Mouse (Mus musculus) C2C12 (cell line): ENCODE results near the gene Ppef2. TPM values are rescaled to one million over a fixed set of nuclear protein-coding genes. Genes with fewer than 3 reads are reported as not detected.
A peak's percentile ranks its signal among the peaks of the same experiment; 100 is the strongest.

Experiments used
- H3K27me3 ChIP-seq: one replicate; pipeline ENCODE4 v1.6.1; 2011; ENCODE audit not compliant: control insufficient read depth, insufficient read depth, insufficient read length
- H3K36me3 ChIP-seq: one replicate; pipeline ENCODE4 v1.6.1; 2011; ENCODE audit not compliant: control insufficient read depth, insufficient read depth
- H3K4me3 ChIP-seq: one replicate; pipeline ENCODE4 v1.5.1; 2011; ENCODE audit warnings: mild to moderate bottlenecking, control low read depth; ENCODE audit not compliant: poor library complexity, insufficient read depth, severe bottlenecking
- H3K79me2 ChIP-seq: one replicate; pipeline ENCODE4 v1.6.1; 2011; ENCODE audit not compliant: control insufficient read depth, insufficient read depth
- H3K79me3 ChIP-seq: one replicate; pipeline ENCODE4 v1.6.1; 2011; ENCODE audit warnings: low read depth, control low read depth
- H3ac ChIP-seq: one replicate; pipeline ENCODE3; 2011; ENCODE audit warnings: low read depth; ENCODE audit not compliant: control insufficient read depth, insufficient read length
- CEBPB ChIP-seq: IDR thresholded peaks from one replicate; pipeline ENCODE4 v1.6.1; 2011; ENCODE audit warnings: low read depth, mild to moderate bottlenecking, control low read depth, moderate library complexity
- CTCF ChIP-seq: IDR thresholded peaks from one replicate; pipeline ENCODE4 v1.5.1; 2011; ENCODE audit not compliant: control insufficient read depth, insufficient read depth, insufficient read length
- FOSL1 ChIP-seq: IDR thresholded peaks from one replicate; pipeline ENCODE4 v1.8.0; 2011; ENCODE audit warnings: mild to moderate bottlenecking, low read length; ENCODE audit not compliant: poor library complexity, insufficient read depth, severe bottlenecking
- MAX ChIP-seq: IDR thresholded peaks from one replicate; pipeline ENCODE4 v1.6.1; 2011; ENCODE audit warnings: mild to moderate bottlenecking, control low read depth
- MYOD1 ChIP-seq: IDR thresholded peaks from one replicate; pipeline ENCODE4 v1.6.1; 2011; ENCODE audit warnings: low read depth; ENCODE audit not compliant: control insufficient read depth, insufficient read length
- MYOG ChIP-seq: IDR thresholded peaks from one replicate; pipeline ENCODE4 v1.6.1; 2011; ENCODE audit not compliant: control insufficient read depth, insufficient read length; ENCODE audit errors: extremely low read depth
- USF1 ChIP-seq: IDR thresholded peaks from one replicate; pipeline ENCODE4 v1.6.1; 2011; ENCODE audit warnings: low read depth, mild to moderate bottlenecking, control low read depth, moderate library complexity
- polyA plus RNA-seq: library from polyadenylated mRNA; unstranded; fragments of >200 nt; fragmentation: generic; extraction: Trizol; gene quantifications from one replicate; pipeline ENCODE4 v1.2.1, GENCODE M21; 2012; ENCODE audit warnings: missing spikeins

Gene Ppef2
- polyA plus RNA-seq, 1 experiment: not detected

DNA sequence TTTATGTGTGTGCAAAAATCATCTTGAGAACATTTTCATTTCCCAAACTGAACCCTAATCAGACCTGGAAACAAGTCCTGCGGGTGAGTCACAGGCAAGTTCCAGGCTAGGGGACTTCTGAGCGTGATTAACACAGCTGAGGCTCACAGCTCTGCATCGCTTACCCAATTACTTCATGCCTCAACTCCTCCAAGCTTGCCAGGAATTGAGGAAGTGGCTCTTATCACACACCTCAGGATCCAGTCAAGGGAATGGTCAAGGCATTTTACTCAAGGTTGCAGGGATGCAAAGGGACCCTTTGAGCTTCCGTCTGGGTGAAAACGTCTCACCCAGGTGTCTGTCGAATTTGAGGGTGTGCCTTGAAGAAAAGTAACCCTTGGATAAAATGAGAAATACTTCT, 36.3 kb downstream of the Ppef2 start:
- no peaks in the 10 kb centered on the region for H3K36me3 ChIP-seq
- H3K4me3 ChIP-seq: no peak overlapping the region
- no peaks in the 10 kb centered on the region for H3K27me3 ChIP-seq
- no peaks in the 10 kb centered on the region for H3K79me2 ChIP-seq
- no peak for TF ChIP-seq MAX
- TF ChIP-seq FOSL1: peak; percentile 47
- TF ChIP-seq USF1: no peak
- peak; percentile 64 for TF ChIP-seq CEBPB
- TF ChIP-seq CTCF: no peak
- TF ChIP-seq MYOD1: peak; percentile 16
- TF ChIP-seq MYOG: no peak
- no peak overlapping the region for H3ac ChIP-seq
- H3K79me3 ChIP-seq: no peaks in the 10 kb centered on the region

DNA sequence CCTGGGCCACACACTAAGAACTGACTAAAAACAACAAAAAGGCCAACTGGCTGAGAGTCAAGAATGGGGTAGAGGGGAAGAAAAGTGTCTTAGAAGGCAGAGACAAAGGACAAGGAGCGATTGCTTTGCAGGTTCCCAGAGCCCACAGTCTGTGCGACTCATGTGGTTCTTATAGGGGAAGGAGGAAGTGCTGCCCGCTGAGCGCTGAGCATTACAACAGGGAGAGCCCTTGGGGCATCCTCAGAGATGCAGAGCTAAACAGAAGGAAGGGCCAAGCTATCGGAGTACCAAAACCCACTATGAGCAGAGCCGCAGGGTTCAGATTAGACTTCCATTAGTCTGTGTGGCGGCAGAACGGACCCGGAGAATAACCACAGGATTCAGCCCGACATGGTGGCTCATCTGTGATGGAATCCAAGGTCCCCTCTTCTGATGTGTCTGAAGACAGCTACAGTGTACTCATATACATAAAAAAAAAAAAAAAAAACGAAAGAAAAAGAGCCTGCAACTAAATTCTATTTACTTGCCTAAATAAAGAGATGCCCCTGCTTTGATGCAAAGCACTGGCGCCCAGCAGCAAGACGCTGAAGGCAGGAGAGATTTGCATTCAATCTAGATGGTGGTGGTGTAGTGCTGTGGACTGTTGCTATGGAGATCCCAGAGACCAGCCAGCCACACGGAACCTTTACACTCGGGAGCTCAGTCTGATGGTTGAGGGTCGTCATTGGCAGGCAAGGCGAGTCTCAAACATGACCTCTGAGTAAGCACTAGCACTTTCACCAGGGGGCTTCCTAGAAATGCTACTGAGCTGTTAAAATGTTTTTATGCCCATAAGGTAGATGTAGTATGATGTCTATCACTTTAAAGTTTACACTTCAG, 36.9 kb downstream of the Ppef2 start:
- TF ChIP-seq USF1: no peak
- TF ChIP-seq MYOD1: no peak
- no peak for TF ChIP-seq FOSL1
- no peak for TF ChIP-seq CEBPB
- TF ChIP-seq MYOG: no peak
- TF ChIP-seq CTCF: no peak
- H3K36me3 ChIP-seq: no peaks in the 10 kb centered on the region
- H3K79me2 ChIP-seq: no peaks in the 10 kb centered on the region
- no peaks in the 10 kb centered on the region for H3K27me3 ChIP-seq
- no peaks in the 10 kb centered on the region for H3K79me3 ChIP-seq
- no peak overlapping the region for H3ac ChIP-seq
- H3K4me3 ChIP-seq: no peak overlapping the region

DNA sequence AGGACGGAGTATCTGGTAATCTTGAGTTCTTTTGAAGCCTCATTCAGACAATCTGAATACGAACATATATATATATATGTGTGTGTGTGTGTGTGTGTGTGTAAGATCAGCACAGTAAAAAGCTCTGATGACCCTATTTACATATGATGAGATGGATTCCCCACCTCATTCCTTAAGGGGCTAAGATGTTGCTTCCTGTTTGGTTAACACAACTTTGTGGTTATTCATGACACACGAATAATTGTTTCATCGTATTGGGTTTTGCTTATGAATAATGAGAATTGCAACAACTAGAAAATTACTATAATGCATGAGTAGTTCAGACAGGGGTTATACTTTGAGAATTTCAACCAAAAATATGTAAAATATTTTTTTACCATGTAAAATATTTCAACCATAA, 40.8 kb downstream of the Ppef2 start, which contains the start of gene U90926:
U90926 (minus strand) TSS at position 101 of the 400 bp plus-strand sequence.
- no peaks in the 10 kb centered on the region for H3K79me2 ChIP-seq
- H3ac ChIP-seq: no peak within 1 kb of the TSS
- no peak within 1 kb of the TSS for H3K4me3 ChIP-seq
- no peaks in the 10 kb centered on the region for H3K27me3 ChIP-seq
- TF ChIP-seq CTCF (no peak), USF1 (no peak), FOSL1 (no peak), CEBPB (no peak), MYOD1 (no peak), MYOG (no peak)
- no peaks in the 10 kb centered on the region for H3K36me3 ChIP-seq
- no peaks in the 10 kb centered on the region for H3K79me3 ChIP-seq

DNA sequence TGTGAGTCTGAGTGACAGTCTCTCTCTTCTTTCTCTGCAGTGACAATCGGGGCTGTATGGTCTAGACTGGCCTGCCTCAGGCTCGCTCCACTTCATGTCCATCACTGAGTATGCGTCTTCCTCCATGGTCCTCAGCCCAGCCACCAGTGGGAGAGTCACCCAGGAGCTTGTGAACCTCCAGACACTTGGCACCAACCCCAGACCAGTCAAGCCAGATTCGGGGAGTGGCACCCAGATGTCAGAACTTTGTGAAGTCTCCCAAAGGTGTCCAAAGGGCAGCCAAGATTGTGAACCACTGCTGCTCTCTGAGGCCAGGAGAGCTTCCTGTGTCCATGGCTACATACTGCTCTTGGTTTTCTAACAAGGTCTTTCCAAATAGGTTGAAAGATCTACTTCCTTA, 43.8 kb downstream of the Ppef2 start:
- H3K27me3 ChIP-seq: no peaks in the 10 kb centered on the region
- H3ac ChIP-seq: no peak overlapping the region
- no peak overlapping the region for H3K4me3 ChIP-seq
- no peaks in the 10 kb centered on the region for H3K79me3 ChIP-seq
- TF ChIP-seq MYOD1: no peak
- no peak for TF ChIP-seq FOSL1
- no peak for TF ChIP-seq CTCF
- TF ChIP-seq CEBPB: no peak
- TF ChIP-seq MAX: no peak
- TF ChIP-seq MYOG: no peak
- TF ChIP-seq USF1: no peak
- H3K79me2 ChIP-seq: no peaks in the 10 kb centered on the region
- H3K36me3 ChIP-seq: no peaks in the 10 kb centered on the region

DNA sequence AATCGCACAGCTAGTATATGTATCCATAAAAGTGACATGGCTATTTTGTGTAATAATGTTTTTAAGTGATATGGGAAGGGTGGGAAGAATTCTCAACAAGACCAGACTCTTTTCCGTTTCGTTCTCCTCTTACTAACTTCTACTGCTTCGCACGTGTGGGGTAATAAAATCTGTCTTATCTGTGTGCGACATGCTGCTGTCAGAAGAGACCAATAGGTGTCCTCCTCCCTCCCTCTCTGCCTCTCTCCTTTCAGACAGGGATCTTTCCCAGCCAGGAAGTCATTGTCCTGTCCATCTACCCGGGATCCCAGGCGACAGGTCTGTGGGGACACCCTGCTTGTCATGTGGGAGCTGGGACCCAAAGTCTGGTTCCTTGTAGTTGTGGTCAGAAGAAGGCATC, 45.9 kb downstream of the Ppef2 start:
- Histone ChIP-seq H3K4me3 (no peak overlapping the region), H3K36me3 (peaks cover 4% of the 10 kb centered on the region), H3ac (no peak overlapping the region), H3K79me2 (no peaks in the 10 kb centered on the region), H3K27me3 (no peaks in the 10 kb centered on the region), H3K79me3 (no peaks in the 10 kb centered on the region)
- TF ChIP-seq USF1 (no peak), CEBPB (no peak), FOSL1 (no peak), MYOG (no peak), CTCF (no peak), MYOD1 (no peak), MAX (no peak)

DNA sequence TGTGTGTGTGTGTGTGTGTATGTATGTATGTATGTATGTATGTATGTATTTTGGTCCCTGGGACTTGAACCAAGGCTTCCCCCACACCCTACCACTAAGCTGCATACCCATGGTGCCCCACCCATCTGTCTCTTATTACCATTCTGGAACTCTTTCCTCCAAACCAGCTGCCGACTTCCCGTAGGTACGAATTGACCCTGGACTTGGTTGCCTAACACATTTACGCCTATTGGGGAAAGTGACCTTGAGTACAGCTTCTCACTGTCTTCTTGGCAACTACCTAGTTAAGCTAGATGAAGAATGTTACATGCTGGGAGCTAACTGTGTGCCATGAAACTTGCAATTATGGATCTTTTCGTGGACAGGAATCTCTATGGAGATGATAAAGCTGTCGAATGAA, 50.0 kb downstream of the Ppef2 start:
- TF ChIP-seq MYOD1 (no peak), FOSL1 (peak; percentile 0)
- H3K79me3 ChIP-seq: no peaks in the 10 kb centered on the region
- H3K79me2 ChIP-seq: no peaks in the 10 kb centered on the region
- no peaks in the 10 kb centered on the region for H3K27me3 ChIP-seq
- peaks cover 26% of the 10 kb centered on the region for H3K36me3 ChIP-seq
- no peak overlapping the region for H3ac ChIP-seq
- H3K4me3 ChIP-seq: no peak overlapping the region
